ENCODE assay signal across 8 mouse cellular contexts in genomic region chr5:142877337-142878280, GRCm38 (mm10). TPM values are rescaled to one million over a fixed set of nuclear protein-coding genes. Genes with fewer than 3 reads are reported as not detected.
DNase-seq lines count a peak whose midpoint lies in the region; ATAC-seq and TF ChIP-seq lines count a peak whose summit lies in the region.

No protein-coding gene starts in this region.

- DNase-seq in gastrocnemius, adult 2 months: peak; percentile 92
- peak; percentile 80 to 91 for DNase-seq in left cerebral cortex, adult 9 months (ENCODE audit: low spot score in 2 of 2)
- DNase-seq in right cerebral cortex, adult 2 months (ENCODE audit: low spot score in 2 of 2): peak; percentile 90 to 91
- peak; percentile 75 for DNase-seq in urinary bladder, adult 2 months (ENCODE audit: low spot score)

- H3K4me3 ChIP-seq in gastrocnemius, adult 2 months: no peak overlapping the region

- H3K27ac ChIP-seq in gastrocnemius, adult 2 months: peak overlapping the region; percentile 28; the same call in 1 of the 2 replicates

- TF ChIP-seq CTCF in gastrocnemius, adult 2 months (IDR thresholded peaks at IDR 0.05): peak; percentile 98; the same call in 1 of the 2 replicates

- ATAC-seq in activated CD4-positive, CD25-positive, alpha-beta regulatory T cell, adult 4 months: peak; percentile 48
- ATAC-seq in common myeloid progenitor, adult 5-6 weeks (replicated peaks; ENCODE audit: low read depth, poor library complexity, severe bottlenecking): peak; percentile 61
- ATAC-seq in inflammation-experienced regulatory T-cells, adult 6 months: peak; percentile 77
- ATAC-seq in megakaryocyte progenitor cell, adult 5-6 weeks (replicated peaks; ENCODE audit: poor library complexity): peak; percentile 68

- intact Hi-C loops in gastrocnemius, adult 2 months (cut with DNase I): loop anchor here (1.0 to 5.0 kb wide), 4 partner anchors 55 to 190 kb away; no protein-coding TSS in a partner anchor

RNA-seq across cellular contexts. Expression of gene Fbxl18, which starts 17.6 kb away (rescaled TPM):
- polyA plus RNA-seq in activated CD4-positive, CD25-positive, alpha-beta regulatory T cell, adult 4 months (2017; shearing (Covaris generic)): 10 to 100 TPM in 1 of 2 experiments, 1 to 10 TPM in 1; 2.1 to 13.9 TPM
- total RNA-seq in common myeloid progenitor, adult 5-6 weeks (2017): 2.0 and 3.9 TPM in 2 replicates
- 1 to 10 TPM; 5.8 to 6.2 TPM for total RNA-seq in gastrocnemius, adult 2 months (2021)
- polyA plus RNA-seq in inflammation-experienced regulatory T-cells, adult 6 months (2017; shearing (Covaris generic)): 1 to 10 TPM; 4.6 to 5.8 (median 5.5) TPM
- total RNA-seq in megakaryocyte progenitor cell, adult 5-6 weeks (2015): 1.9 and 2.2 TPM in 2 replicates
- 2.4 and 2.6 TPM in 2 replicates for total RNA-seq in megakaryocyte progenitor cell, adult 5-6 weeks (2017)
- 7.0 and 8.4 TPM in 2 replicates for polyA plus RNA-seq in urinary bladder, adult 2 months (2012; rRNA removed)

RNA-seq across cellular contexts. Expression of gene Actb, which starts 28.9 kb away (rescaled TPM):
- over 10,000 TPM; 26,186 to 54,151 TPM for polyA plus RNA-seq in activated CD4-positive, CD25-positive, alpha-beta regulatory T cell, adult 4 months (2017; shearing (Covaris generic))
- 1,770 and 1,788 TPM in 2 replicates for total RNA-seq in common myeloid progenitor, adult 5-6 weeks (2017)
- total RNA-seq in gastrocnemius, adult 2 months (2021): 100 to 1,000 TPM; 365 to 571 TPM
- over 10,000 TPM; 20,020 to 68,742 (median 52,499) TPM for polyA plus RNA-seq in inflammation-experienced regulatory T-cells, adult 6 months (2017; shearing (Covaris generic))
- total RNA-seq in megakaryocyte progenitor cell, adult 5-6 weeks (2015): 5,014 and 5,318 TPM in 2 replicates
- 3,372 and 3,558 TPM in 2 replicates for total RNA-seq in megakaryocyte progenitor cell, adult 5-6 weeks (2017)
- polyA plus RNA-seq in urinary bladder, adult 2 months (2012; rRNA removed): 5,740 and 7,458 TPM in 2 replicates
